Mouse (Mus musculus) heart, postnatal 0 days (tissue): Measurements from ENCODE around the gene Farp1. TPM values are rescaled to one million over a fixed set of nuclear protein-coding genes. Genes with fewer than 3 reads are reported as not detected.

ENCODE experiments used
- ATAC-seq: fragments of 200-750 bp; cut with Nextera tagmentation; 2 replicates; pipeline ENCODE4 v1.8.0; 2017; ENCODE audit warnings: low read depth, moderate number of reproducible peaks, moderate library complexity; ENCODE audit not compliant: insufficient read depth
- DNase-seq: peaks from one replicate; pipeline ENCODE4 v3.0.0-alpha.2; 2016; ENCODE audit warnings: low spot score
- H3K27ac ChIP-seq: fragments of 300-500 bp; sonication (generic); 2 replicates; pipeline ENCODE4 v1.5.1; 2014; ENCODE audit warnings: low read depth, mild to moderate bottlenecking
- H3K27me3 ChIP-seq: fragments of 300-500 bp; sonication (generic); 2 replicates; pipeline ENCODE4 v1.6.1; 2014; ENCODE audit warnings: low read length, mixed read lengths; ENCODE audit not compliant: control insufficient read depth, insufficient read depth
- H3K36me3 ChIP-seq: fragments of 300-500 bp; sonication (generic); replicated peaks from 2 replicates; pipeline ENCODE4 v1.6.1; 2014; ENCODE audit warnings: low read length, mixed read lengths; ENCODE audit not compliant: control insufficient read depth, insufficient read depth
- H3K4me1 ChIP-seq: fragments of 300-500 bp; sonication (generic); 2 replicates; pipeline ENCODE4 v1.6.1; 2014; ENCODE audit warnings: antibody characterized with exemption; ENCODE audit not compliant: control insufficient read depth, insufficient read depth
- H3K4me2 ChIP-seq: fragments of 300-500 bp; sonication (generic); 2 replicates; pipeline ENCODE4 v1.6.1; 2014; ENCODE audit warnings: low read depth, mild to moderate bottlenecking, low read length, moderate library complexity
- H3K4me3 ChIP-seq: fragments of 300-500 bp; sonication (generic); 2 replicates; pipeline ENCODE4 v1.5.1; 2014; ENCODE audit warnings: low read depth, low read length
- H3K9ac ChIP-seq: fragments of 300-500 bp; sonication (generic); replicated peaks from 2 replicates; pipeline ENCODE4 v1.6.1; 2014; ENCODE audit warnings: low read depth, low read length, mixed read lengths
- H3K9me3 ChIP-seq: fragments of 300-500 bp; sonication (generic); replicated peaks from 2 replicates; pipeline ENCODE4 v1.6.1; 2016; ENCODE audit warnings: low read length; ENCODE audit not compliant: control insufficient read depth
- CTCF ChIP-seq: IDR thresholded peaks from 2 replicates; pipeline ENCODE4 v1.5.1; 2016; ENCODE audit warnings: antibody characterized with exemption, control low read depth, low read depth
- EP300 ChIP-seq: IDR thresholded peaks from 2 replicates; pipeline ENCODE4 v1.6.1; 2016; ENCODE audit warnings: antibody characterized with exemption, low read depth
- WGBS: fragments of 180-500 bp; shearing (Covaris S2); extraction: QIAGEN DNeasy Blood & Tissue Kit; methylation state at CpG from one replicate; pipeline ENCODE4 v1.1.7; 2014; 5-methylcytosine and 5-hydroxymethylcytosine counted together
- polyA plus RNA-seq: library from polyadenylated mRNA; unstranded; fragments of >200 nt; fragmentation: Nextera tagmentation; extraction: Ambion mirVana; gene quantifications from 2 replicates; pipeline ENCODE4 v1.2.1, GENCODE M21; 2015
- total RNA-seq: library from RNA; depleted of rRNA; stranded (reverse); fragments of >200 nt; gene quantifications from 2 replicates; pipeline ENCODE4 v1.2.3, GENCODE M21; 2014; ENCODE audit warnings: low replicate concordance

The Farp1 gene
- total and polyA plus RNA-seq, 2 experiments from 2014 or later, result 5.4 to 14.9 TPM

DNA sequence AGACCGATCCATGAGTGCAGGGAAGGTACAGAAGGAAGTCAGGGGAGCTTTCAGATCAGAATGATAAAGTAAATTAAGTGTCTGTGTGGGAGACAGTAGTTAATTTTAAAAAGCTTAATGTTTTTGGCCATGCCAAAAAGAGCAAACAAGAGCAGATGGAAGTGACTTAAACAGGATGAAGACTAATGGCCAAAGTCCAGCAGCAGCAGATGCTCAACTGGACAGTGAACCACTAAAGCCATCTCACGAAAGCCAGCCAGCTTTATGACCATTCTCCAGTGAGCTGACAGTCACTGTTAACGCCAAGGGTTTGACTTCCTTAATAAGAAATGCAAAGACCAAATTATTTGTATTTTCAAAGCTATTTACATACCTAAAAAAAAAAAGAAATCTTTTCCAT lies 86.7 kb downstream of the Farp1 start:
- TF ChIP-seq EP300 (no peak), CTCF (no peak)

DNA sequence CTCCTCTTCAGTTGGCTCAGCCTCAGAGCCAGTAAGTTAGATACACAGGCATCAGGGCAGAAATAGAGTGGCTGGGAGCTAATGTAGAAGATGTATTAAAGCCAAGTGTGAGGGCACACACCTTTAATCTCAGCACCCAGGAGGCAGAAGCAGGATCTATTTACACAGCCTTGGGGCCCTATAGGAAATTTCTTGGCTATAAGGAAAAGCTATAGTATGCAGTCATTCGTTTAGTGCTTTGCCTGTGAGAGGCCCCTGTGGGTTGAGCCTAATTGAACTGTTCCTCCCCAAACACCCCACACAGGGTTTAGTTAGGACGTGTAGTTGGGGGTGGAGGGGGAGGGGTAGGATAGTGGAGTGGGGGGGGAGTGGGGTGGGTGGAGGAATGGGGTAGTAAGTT lies 87.9 kb downstream of the Farp1 start:
- no peak overlapping the region for H3K9ac ChIP-seq
- 64% methylated on average over 2 of the region's 2 CpGs for WGBS
- TF ChIP-seq CTCF (no peak), EP300 (no peak)
- 0 out of 2 replicates have a peak, but pooled peaks cover 6% of the 10 kb centered on the region for H3K36me3 ChIP-seq
- DNase-seq (no peak), ATAC-seq (no peak)
- no peaks in the 10 kb centered on the region for H3K9me3 ChIP-seq
- H3K27ac ChIP-seq, result no peak overlapping the region
- H3K4me1 ChIP-seq, result 0 out of 2 replicates have a peak, but pooled peaks cover 5% of the 10 kb centered on the region
- no peaks in the 10 kb centered on the region for H3K27me3 ChIP-seq
- no peak overlapping the region for H3K4me2 ChIP-seq
- no peak overlapping the region for H3K4me3 ChIP-seq

More for the DNA sequence above, 86.7 kb downstream of the Farp1 start:
- Histone ChIP-seq H3K27ac (no peak overlapping the region), H3K9ac (no peak overlapping the region), H3K27me3 (no peaks in the 10 kb centered on the region), H3K4me3 (no peak overlapping the region), H3K4me1 (0 out of 2 replicates have a peak, but pooled peaks cover 5% of the 10 kb centered on the region), H3K9me3 (no peaks in the 10 kb centered on the region), H3K36me3 (no peaks in the 10 kb centered on the region), H3K4me2 (no peak overlapping the region)
- WGBS, result 70% methylated on average over 3 of the region's 3 CpGs
- DNase-seq (no peak), ATAC-seq (no peak)

DNA sequence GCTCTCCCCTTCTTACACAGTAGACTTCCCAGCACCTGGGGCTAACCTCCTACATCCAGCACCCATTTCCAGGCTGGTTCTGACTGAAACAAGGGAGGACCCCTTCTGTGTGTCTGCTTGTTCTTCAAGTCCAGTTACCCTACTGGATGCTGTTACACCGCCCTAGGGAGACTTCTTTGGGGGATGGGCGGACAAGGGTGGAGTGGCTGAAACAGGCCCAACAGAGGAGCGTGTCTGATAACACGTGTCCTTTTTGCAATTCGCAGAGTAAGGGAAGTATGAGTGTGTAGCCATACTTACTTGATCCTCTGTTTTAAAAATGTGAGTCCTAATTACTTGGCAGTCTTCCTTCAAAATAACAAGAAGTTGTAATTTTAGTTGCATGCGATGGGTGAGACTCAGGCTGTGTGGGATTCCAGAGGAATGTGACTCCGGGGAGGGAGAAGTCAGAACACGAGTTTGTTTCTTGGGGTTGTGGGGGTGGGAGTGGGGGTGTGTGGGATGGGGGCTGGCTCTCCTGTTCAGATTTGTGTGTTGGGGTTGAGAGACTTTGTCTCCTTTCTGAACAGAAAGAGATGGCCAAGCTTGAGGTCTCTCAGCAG lies 89.5 kb downstream of the Farp1 start:
- no peak overlapping the region for H3K4me3 ChIP-seq
- ATAC-seq (no peak), DNase-seq (no peak)
- WGBS, result 75% methylated on average over 8 of the region's 8 CpGs
- peaks cover 7% of the 10 kb centered on the region; the same call in 1 of the 2 replicates for H3K4me1 ChIP-seq
- no peak overlapping the region for H3K9ac ChIP-seq
- TF ChIP-seq CTCF, result no peak
- no peak for TF ChIP-seq EP300
- no peak overlapping the region for H3K27ac ChIP-seq
- H3K36me3 ChIP-seq, result 0 out of 2 replicates have a peak, but pooled peaks cover 6% of the 10 kb centered on the region
- no peak overlapping the region for H3K4me2 ChIP-seq
- no peaks in the 10 kb centered on the region for H3K9me3 ChIP-seq
- H3K27me3 ChIP-seq, result no peaks in the 10 kb centered on the region

DNA sequence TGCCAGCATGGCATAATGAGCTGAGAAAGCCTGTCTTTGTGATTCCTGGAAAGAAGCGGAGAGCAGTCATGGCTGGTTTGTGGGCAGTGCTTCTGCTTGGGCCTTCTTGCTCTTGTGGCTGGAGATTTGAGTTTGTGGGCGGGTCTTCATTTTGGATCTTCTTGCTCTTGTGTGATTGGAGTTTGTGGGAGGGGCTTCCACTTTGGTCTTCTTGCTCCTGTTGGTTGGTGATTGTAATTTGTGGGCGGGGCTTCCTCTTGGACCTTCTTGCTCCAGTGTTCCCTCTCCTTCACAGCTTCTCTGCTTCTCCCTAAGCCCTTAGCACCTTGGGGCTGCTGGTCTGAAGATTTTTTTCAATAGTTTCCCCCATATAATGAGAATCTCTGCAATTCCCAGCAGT lies 90.7 kb downstream of the Farp1 start:
- Histone ChIP-seq H3K27ac (no peak overlapping the region), H3K9me3 (no peaks in the 10 kb centered on the region), H3K4me3 (no peak overlapping the region), H3K9ac (no peak overlapping the region), H3K36me3 (0 out of 2 replicates have a peak, but pooled peaks cover 6% of the 10 kb centered on the region), H3K4me2 (no peak overlapping the region), H3K4me1 (peaks cover 9% of the 10 kb centered on the region; the same call in 1 of the 2 replicates), H3K27me3 (no peaks in the 10 kb centered on the region)
- TF ChIP-seq EP300 (no peak), CTCF (no peak)
- DNase-seq (no peak), ATAC-seq (no peak)
- WGBS, result 91% methylated on average over 3 of the region's 3 CpGs

DNA sequence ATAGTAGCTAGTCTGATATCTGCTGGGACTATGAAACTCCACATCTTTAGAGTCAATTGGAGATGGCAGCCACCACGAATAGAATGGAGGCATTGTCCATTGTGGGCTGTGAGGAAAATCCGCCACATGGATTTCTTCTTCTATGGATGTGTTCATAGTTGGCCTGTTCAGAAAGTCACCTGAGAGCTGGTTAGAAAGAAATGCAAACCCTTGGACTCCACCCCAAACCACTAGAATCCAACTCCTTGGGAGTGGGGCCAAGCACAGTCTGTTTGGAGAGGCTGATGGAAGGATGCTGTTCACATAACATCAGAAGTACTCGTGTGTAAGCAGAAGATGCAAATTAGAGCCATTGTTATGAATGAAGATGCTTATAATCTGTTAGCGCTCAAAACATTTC lies 91.3 kb downstream of the Farp1 start:
- TF ChIP-seq EP300 (no peak), CTCF (no peak)
- H3K27me3 ChIP-seq, result no peaks in the 10 kb centered on the region

More for the DNA sequence above, 91.3 kb downstream of the Farp1 start:
- DNase-seq (no peak), ATAC-seq (no peak)
- H3K27ac ChIP-seq, result no peak overlapping the region
- no peaks in the 10 kb centered on the region for H3K9me3 ChIP-seq
- WGBS, result 84% methylated on average over 4 of the region's 4 CpGs
- H3K36me3 ChIP-seq, result 0 out of 2 replicates have a peak, but pooled peaks cover 6% of the 10 kb centered on the region
- no peak overlapping the region for H3K9ac ChIP-seq
- no peak overlapping the region for H3K4me3 ChIP-seq
- H3K4me2 ChIP-seq, result no peak overlapping the region
- H3K4me1 ChIP-seq, result peaks cover 9% of the 10 kb centered on the region; the same call in 1 of the 2 replicates
